Mouse (Mus musculus) G1E (cell line): ENCODE results near the gene Gm9117.
"Not testable (repeated sequence)": the region's sequence is repeated elsewhere in the genome, so short reads cannot be mapped to it uniquely, and the experiment has no call there.

Experiments
- CTCF ChIP-seq: IDR thresholded peaks from 2 replicates; pipeline ENCODE4 v1.5.1; 2012; ENCODE audit warnings: low read depth, low read length, inconsistent platforms, mixed read lengths
- GATA1 ChIP-seq: IDR thresholded peaks from 2 replicates; pipeline ENCODE4 v1.6.1; 2012; ENCODE audit warnings: borderline replicate concordance, low read length, inconsistent platforms, mixed read lengths
- TAL1 ChIP-seq: conservative IDR thresholded peaks from 2 replicates; pipeline ENCODE4 v1.6.1; 2012; ENCODE audit warnings: low read depth, low read length, inconsistent platforms, mixed read lengths

DNA sequence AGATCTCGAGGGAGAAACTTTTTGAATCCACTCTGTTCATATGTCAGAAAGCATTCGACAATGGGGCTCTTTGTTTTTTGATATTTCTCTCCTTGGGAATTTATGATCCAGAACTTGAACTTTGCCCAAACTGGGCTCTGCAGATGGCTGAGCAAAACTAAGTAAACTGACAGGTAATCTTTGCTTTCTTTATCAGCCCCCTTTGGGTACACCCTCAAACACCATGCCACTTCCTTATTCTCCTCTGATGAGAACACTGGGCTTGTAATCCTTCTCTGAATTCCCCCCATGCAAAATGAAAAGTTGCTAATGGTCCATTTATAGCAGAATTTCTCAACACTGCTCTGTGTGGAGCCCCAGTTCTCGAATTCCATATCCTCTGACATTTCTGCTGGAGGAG is 5.0 kb downstream of the Gm9117 start:
- not testable (repeated sequence) for TF ChIP-seq CTCF, GATA1, TAL1
